Mouse (Mus musculus): ENCODE measurements around the gene Grik4.

GRCm38 (mm10) chr9:42646821-42647220, 297.5 kb downstream of the Grik4 start:
- TF ChIP-seq GATA1 (IDR thresholded peaks at IDR 0.05; ENCODE audit: borderline replicate concordance, low read length) (no peak), FLI1 (IDR thresholded peaks at IDR 0.05; ENCODE audit: low read length) (no peak)
